Mouse (Mus musculus): Measurements from ENCODE around the gene Utp18. TPM values are rescaled to one million over a fixed set of nuclear protein-coding genes. Genes with fewer than 3 reads are reported as not detected.

The Utp18 gene
- total and polyA plus RNA-seq, 3 experiments = 63.4 to 111 TPM; not detected in 1

DNA sequence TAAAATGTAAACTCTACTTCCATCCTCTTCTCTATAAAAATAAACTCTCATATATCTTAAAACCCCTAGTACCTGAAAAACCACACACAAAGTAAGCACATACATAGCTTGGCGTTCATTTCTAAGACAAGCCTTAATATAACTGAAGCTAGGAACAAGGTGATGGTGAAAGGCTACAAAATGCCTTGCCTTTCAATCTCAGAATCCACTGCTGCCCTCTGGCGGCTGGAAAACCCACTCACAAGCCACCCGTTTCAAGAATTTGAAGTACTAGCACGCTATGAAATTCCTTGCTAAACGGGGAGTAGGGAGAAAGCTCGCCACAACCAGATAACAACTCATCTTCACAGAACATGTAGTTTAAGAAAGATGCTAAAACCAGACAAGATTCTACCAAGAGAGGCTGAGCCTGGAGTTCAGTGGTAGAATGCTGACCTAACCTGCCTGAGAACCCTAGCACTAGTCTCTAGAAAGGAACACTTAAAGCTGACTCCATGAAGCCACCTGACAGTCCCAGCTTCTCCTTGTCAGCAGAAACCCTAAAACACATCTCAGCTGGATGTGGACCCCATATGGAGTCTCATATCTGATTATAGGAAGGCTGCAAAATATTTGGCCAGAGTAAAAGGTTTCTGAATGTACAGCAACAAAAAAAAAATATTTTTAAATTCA is 29.1 kb downstream of the Utp18 start:
- no peak overlapping the region for H3K27ac ChIP-seq (ENCODE audit: control insufficient read depth, low read depth, low read length)
- H3K36me3 ChIP-seq (ENCODE audit: control insufficient read depth in 1 of 2, insufficient read depth in 2 of 2, low read length in 2 of 2) = peaks cover 0 to 5% of the 10 kb centered on the region in 2 experiments; a peak in 2 of 4 replicates
- no peak overlapping the region for H3K4me3 ChIP-seq (ENCODE audit: control insufficient read depth in 1 of 2, insufficient read depth in 1 of 2, low read depth in 2 of 2, low read length in 2 of 2)
- H3K9me3 ChIP-seq (replicated peaks; ENCODE audit: insufficient read depth, low read length) = no peaks in the 10 kb centered on the region
- H3K9ac ChIP-seq (ENCODE audit: control insufficient read depth, low read depth, low read length, poor library complexity, severe bottlenecking) = no peak overlapping the region
- H3K27me3 ChIP-seq (ENCODE audit: control insufficient read depth in 1 of 2, insufficient read depth in 2 of 2, low read length in 2 of 2) = no peaks in the 10 kb centered on the region
- peak; percentile 87 for DNase-seq (ENCODE audit: low read depth, low spot score)
- TF ChIP-seq MAX (IDR thresholded peaks at IDR 0.05; ENCODE audit: low read length) = 0 out of 2 replicates have a peak, but pooled peaks have one; percentile 15
- no peak for TF ChIP-seq GABPA (IDR thresholded peaks at IDR 0.05; ENCODE audit: low read depth, low read length)
- no peak for TF ChIP-seq TAL1 (IDR thresholded peaks at IDR 0.05; ENCODE audit: low read length)
- TF ChIP-seq BHLHE40 (IDR thresholded peaks at IDR 0.05; ENCODE audit: borderline replicate concordance, low read depth, low read length) = no peak
- TF ChIP-seq MAFK (IDR thresholded peaks at IDR 0.05; ENCODE audit: borderline replicate concordance, low read depth, low read length) = no peak
- TF ChIP-seq SMC3 (IDR thresholded peaks at IDR 0.05; ENCODE audit: low read depth, low read length) = peak; percentile 91
- TF ChIP-seq ZNF384 (IDR thresholded peaks at IDR 0.05; ENCODE audit: low read depth, low read length) = no peak
- TF ChIP-seq CHD2 (IDR thresholded peaks at IDR 0.05; ENCODE audit: low read length) = no peak
- no peak for TF ChIP-seq NRF1 (IDR thresholded peaks at IDR 0.05; ENCODE audit: insufficient read depth, low read depth, low read length, poor library complexity, severe bottlenecking)
- no peak for TF ChIP-seq MEF2A (IDR thresholded peaks at IDR 0.05; ENCODE audit: extremely low read depth, insufficient replicate concordance, low read depth, low read length, poor library complexity, severe bottlenecking)
- no peak for TF ChIP-seq ETS1 (IDR thresholded peaks at IDR 0.05; ENCODE audit: low read depth, low read length)
- TF ChIP-seq UBTF (IDR thresholded peaks at IDR 0.05; ENCODE audit: borderline replicate concordance, insufficient read depth, low read depth, low read length) = no peak
- peak; percentile 91 for TF ChIP-seq RAD21 (IDR thresholded peaks at IDR 0.05; ENCODE audit: low read depth, low read length)
- TF ChIP-seq ZMIZ1 (IDR thresholded peaks at IDR 0.05; ENCODE audit: low read depth, low read length) = no peak
- TF ChIP-seq POLR2A (IDR thresholded peaks at IDR 0.05; ENCODE audit: control insufficient read depth in 1 of 2, insufficient read depth in 1 of 2, low read depth in 1 of 2, low read length in 2 of 2, poor library complexity in 1 of 2) = no peak
- TF ChIP-seq E2F4 (IDR thresholded peaks at IDR 0.05; ENCODE audit: borderline replicate concordance, low read depth, low read length) = no peak
- no peak for TF ChIP-seq KAT2A (conservative IDR thresholded peaks at IDR 0.05; ENCODE audit: low read depth, low read length)
- no peak for TF ChIP-seq EP300 (IDR thresholded peaks at IDR 0.05; ENCODE audit: low read depth in 1 of 2, low read length in 2 of 2)
- TF ChIP-seq TCF12 (IDR thresholded peaks at IDR 0.05; ENCODE audit: low read depth, low read length) = no peak
- no peak for TF ChIP-seq JUND (IDR thresholded peaks at IDR 0.05; ENCODE audit: low read depth, low read length)
- no peak for TF ChIP-seq ELF1 (IDR thresholded peaks at IDR 0.05; ENCODE audit: low read depth, low read length)
- TF ChIP-seq MAZ (IDR thresholded peaks at IDR 0.05; ENCODE audit: low read depth, low read length) = no peak
- TF ChIP-seq CHD1 (IDR thresholded peaks at IDR 0.05; ENCODE audit: low read depth, low read length) = no peak
- TF ChIP-seq CTCF (IDR thresholded peaks at IDR 0.05 in 2 of 3, conservative IDR thresholded peaks at IDR 0.05 in 1 of 3; ENCODE audit: control insufficient read depth in 1 of 3, insufficient read depth in 1 of 3, low read depth in 2 of 3, low read length in 3 of 3, poor library complexity in 1 of 3, severe bottlenecking in 1 of 3) = peak; percentile 90 to 95 (median 91)
- no peak for TF ChIP-seq USF1 (IDR thresholded peaks at IDR 0.05; ENCODE audit: low read depth, low read length)
- TF ChIP-seq MXI1 (IDR thresholded peaks at IDR 0.05; ENCODE audit: low read depth, low read length) = no peak
- no peak for TF ChIP-seq TBP (IDR thresholded peaks at IDR 0.05; ENCODE audit: low read depth, low read length)
- TF ChIP-seq HCFC1 (IDR thresholded peaks at IDR 0.05; ENCODE audit: low read depth, low read length) = no peak
- TF ChIP-seq ZC3H11A (IDR thresholded peaks at IDR 0.05; ENCODE audit: low read depth, low read length) = peak; percentile 77
- no peak for TF ChIP-seq NELFE (IDR thresholded peaks at IDR 0.05; ENCODE audit: low read depth, low read length)
- no peaks in the 10 kb centered on the region for H3K79me2 ChIP-seq (ENCODE audit: control insufficient read depth, insufficient read depth, low read length, poor library complexity)
- H3K4me1 ChIP-seq (ENCODE audit: control insufficient read depth in 1 of 2, insufficient read depth in 2 of 2, low read length in 2 of 2) = no peaks in the 10 kb centered on the region
